Mouse (Mus musculus) adrenal gland, postnatal 25 days (tissue): Measurements from ENCODE around the gene Olfr704. TPM values are rescaled to one million over a fixed set of nuclear protein-coding genes. Genes with fewer than 3 reads are reported as not detected.
"Not testable (repeated sequence)": the region's sequence is repeated elsewhere in the genome, so short reads cannot be mapped to it uniquely, and the experiment has no call there.

ENCODE experiments used
- DNase-seq: peaks from one replicate; pipeline ENCODE4 v3.0.0; 2021; ENCODE audit warnings: mixed read lengths
- long read RNA-seq: library from polyadenylated mRNA; stranded (forward); transcript quantifications from one replicate; pipeline ENCODE4 v2.0.0, GENCODE M21; 2021
- total RNA-seq: library from RNA; stranded (reverse); gene quantifications from 2 replicates; pipeline ENCODE4 v1.2.3, GENCODE M21; 2021

Gene Olfr704
- not detected in 2 replicates for total RNA-seq
- long read RNA-seq: 0 reads

GRCm38 (mm10) chr7:106862885-106863284 lies at the start of gene Olfr704:
Olfr704 (plus strand) TSS chr7:106863185.
- DNase-seq: no peak

- no peak for DNase-seq
Observed at GRCm38 (mm10) chr7:106813829-106814228, 49.2 kb upstream of the Olfr704 start, which contains the start of gene Olfr701. Olfr701 (plus strand) TSS chr7:106814129.

GRCm38 (mm10) chr7:106815775-106816174 lies 47.2 kb upstream of the Olfr704 start:
- DNase-seq: no peak

DNA sequence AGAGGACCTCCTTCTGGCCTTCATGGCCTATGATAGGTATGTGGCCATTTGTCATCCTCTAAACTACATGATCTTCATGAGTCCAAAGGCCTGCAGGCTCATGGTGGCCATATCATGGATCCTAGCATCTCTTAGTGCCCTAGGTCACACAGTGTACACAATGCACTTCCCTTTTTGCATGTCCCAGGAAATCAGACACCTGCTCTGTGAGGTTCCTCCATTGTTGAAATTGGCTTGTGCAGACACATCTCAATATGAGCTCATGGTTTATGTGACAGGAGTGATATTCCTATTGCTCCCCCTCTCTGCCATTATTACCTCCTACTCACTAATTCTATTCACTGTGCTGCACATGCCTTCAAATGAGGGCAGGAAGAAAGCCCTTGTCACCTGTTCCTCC lies 44.6 kb upstream of the Olfr704 start:
- no peak for DNase-seq

DNA sequence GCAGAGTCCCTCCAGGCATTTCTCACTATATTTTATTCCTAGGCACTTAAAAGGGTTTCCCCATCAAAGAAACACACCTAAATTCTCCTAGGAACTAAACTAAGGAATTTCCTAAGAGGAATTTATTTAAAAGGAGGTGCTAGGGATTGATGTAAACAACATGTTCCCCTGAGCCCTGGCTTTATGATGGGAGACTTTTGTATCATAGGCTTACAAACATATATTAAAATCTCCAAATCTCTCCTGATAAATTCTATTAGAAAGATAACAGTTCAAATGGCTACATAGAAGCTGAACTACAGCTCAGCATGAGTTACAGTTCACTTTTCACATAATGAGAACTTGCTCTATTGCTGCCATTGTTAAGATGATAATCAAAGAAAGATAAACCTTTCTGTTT lies 29.2 kb upstream of the Olfr704 start, which contains the start of gene Olfr702:
Gene Olfr702, minus strand, starts transcription at position 101 of the 400 bp plus-strand sequence.
- DNase-seq: no peak

DNA sequence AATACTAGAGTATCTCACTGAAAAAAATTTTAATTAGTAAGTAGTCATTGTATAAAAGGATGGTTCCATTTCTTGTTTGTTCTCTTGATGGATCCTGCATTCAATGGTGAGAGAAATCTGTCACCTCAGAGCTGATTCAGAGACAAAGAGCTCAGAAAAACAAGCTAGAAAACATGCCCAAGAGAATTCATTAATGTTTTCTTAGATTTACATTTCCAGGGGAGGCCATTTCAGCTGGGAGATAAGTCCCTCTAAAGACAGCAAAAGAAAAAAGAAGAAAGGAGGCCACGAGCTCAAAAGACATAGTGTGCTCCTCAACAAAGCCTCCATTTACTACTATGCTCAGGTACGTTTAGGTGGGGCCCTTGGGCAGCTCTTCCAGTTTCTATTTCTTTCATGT lies 19.9 kb upstream of the Olfr704 start, which contains the start of gene Olfr703:
Gene Olfr703, plus strand, starts transcription at position 301 of the 400 bp plus-strand sequence.
- no peak for DNase-seq

- DNase-seq: no peak
Observed at GRCm38 (mm10) chr7:106876791-106877190, 13.8 kb downstream of the Olfr704 start, which contains the start of gene Olfr705. Olfr705 (minus strand) TSS chr7:106876891.

- DNase-seq: no peak
Observed at GRCm38 (mm10) chr7:106888062-106888461, 25.1 kb downstream of the Olfr704 start, which contains the start of gene Olfr706. Olfr706 (minus strand) TSS chr7:106888162.

DNA sequence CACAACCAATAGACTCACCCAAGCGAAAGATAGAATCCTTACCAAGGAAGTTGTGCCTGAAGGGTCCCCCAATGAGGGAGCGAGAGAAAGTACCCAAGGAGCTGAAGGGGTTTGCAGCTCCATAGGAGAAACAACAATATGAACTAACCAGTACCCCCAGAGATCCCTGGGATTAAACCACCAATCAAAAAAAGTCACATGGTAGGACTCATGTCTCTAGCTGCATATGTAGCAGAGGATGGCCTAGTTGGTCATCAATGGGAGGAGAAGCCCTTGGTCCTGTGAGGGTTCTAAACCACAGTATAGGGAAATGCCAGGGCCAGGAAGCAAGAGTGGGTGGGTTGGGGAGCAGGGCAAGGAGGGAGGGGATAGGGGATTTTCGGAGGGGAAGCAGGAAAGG lies 38.2 kb downstream of the Olfr704 start, which contains the start of gene Olfr707:
Gene Olfr707, minus strand, starts transcription at position 101 of the 400 bp plus-strand sequence.
- not testable (repeated sequence) for DNase-seq

- DNase-seq: no peak
Observed at GRCm38 (mm10) chr7:106907676-106908075, 44.7 kb downstream of the Olfr704 start, which contains the start of gene Olfr1532-ps1. Olfr1532-ps1 (plus strand) TSS chr7:106908001.

Other genes with a start within 250 kb of the Olfr704 start
- gene Olfr693, start 182.6 kb upstream of the Olfr704 start, total RNA-seq: not detected in 2 replicates
- gene Olfr694, start 171.4 kb upstream of the Olfr704 start, total RNA-seq: not detected in 2 replicates
- not detected in 2 replicates for gene Olfr695, start 146.8 kb upstream of the Olfr704 start, total RNA-seq
- gene Olfr697, start 120.7 kb upstream of the Olfr704 start, total RNA-seq: not detected in 2 replicates
- gene Olfr698, start 107.8 kb upstream of the Olfr704 start, total RNA-seq: not detected in 2 replicates
- not detected in 2 replicates for gene Olfr699, start 70.0 kb upstream of the Olfr704 start, total RNA-seq
- not detected in 2 replicates for gene Olfr700, start 54.4 kb upstream of the Olfr704 start, total RNA-seq
- gene Olfr701, start 49.1 kb upstream of the Olfr704 start, total RNA-seq: not detected in 2 replicates
- not detected in 2 replicates for gene Olfr702, start 29.3 kb upstream of the Olfr704 start, total RNA-seq
- not detected in 2 replicates for gene Olfr703, start 19.8 kb upstream of the Olfr704 start, total RNA-seq
- gene Olfr705, start 13.7 kb downstream of the Olfr704 start, total RNA-seq: not detected in 2 replicates
- not detected in 2 replicates for gene Olfr706, start 25.0 kb downstream of the Olfr704 start, total RNA-seq
- not detected in 2 replicates for gene Olfr707, start 38.1 kb downstream of the Olfr704 start, total RNA-seq
- not detected in 2 replicates for gene Olfr1532-ps1, start 44.8 kb downstream of the Olfr704 start, total RNA-seq
- 0.06 TPM in 1 of 2 replicates, not detected in the other for gene Olfr709-ps1, start 69.0 kb downstream of the Olfr704 start, total RNA-seq
- gene Olfr710, start 85.1 kb downstream of the Olfr704 start, total RNA-seq: not detected in 2 replicates
- gene Olfr6, start 100.8 kb downstream of the Olfr704 start, total RNA-seq: not detected in 2 replicates
- not detected in 2 replicates for gene Olfr711, start 112.3 kb downstream of the Olfr704 start, total RNA-seq
- not detected in 2 replicates for gene Olfr2, start 142.9 kb downstream of the Olfr704 start, total RNA-seq
- not detected in 2 replicates for gene Olfr713, start 168.0 kb downstream of the Olfr704 start, total RNA-seq
- gene Olfr714, start 207.8 kb downstream of the Olfr704 start, total RNA-seq: not detected in 2 replicates
- not detected in 2 replicates for gene Olfr17, start 230.0 kb downstream of the Olfr704 start, total RNA-seq
- gene Olfr715b, start 247.2 kb downstream of the Olfr704 start, total RNA-seq: not detected in 2 replicates